Comparison of ENCODE assay signal across 9 mouse cellular contexts in genomic region chr10:41288771-41289415, GRCm38 (mm10). TPM values are rescaled to one million over a fixed set of nuclear protein-coding genes. Genes with fewer than 3 reads are reported as not detected.
DNase-seq lines count a peak whose midpoint lies in the region; ATAC-seq and TF ChIP-seq lines count a peak whose summit lies in the region.
"Had no signal": no experiment of that assay in that cellular context is flagged by ENCODE, and none has a peak within 500 bp of the region (broad histone marks: within the 10 kb centered on the region; RNA-seq: fewer than 3 reads in every experiment).

No protein-coding gene starts in this region.

- peak; percentile 93 for TF ChIP-seq CTCF in forebrain, postnatal 0 days (IDR thresholded peaks at IDR 0.05; ENCODE audit: low read depth)
- peak; percentile 94 for TF ChIP-seq CTCF in layer of hippocampus, adult 2 months (conservative IDR thresholded peaks at IDR 0.05)
- TF ChIP-seq CTCF in lung, adult 2 months (IDR thresholded peaks at IDR 0.05; ENCODE audit: insufficient read depth, low read length): peak; percentile 82
- TF ChIP-seq CTCF in olfactory bulb, adult 2 months (IDR thresholded peaks at IDR 0.05; ENCODE audit: insufficient read depth, low read depth, low read length): peak; percentile 87

- H3K4me2 ChIP-seq in forebrain, postnatal 0 days (ENCODE audit: low read depth): no peak overlapping the region

- H3K4me3 ChIP-seq in forebrain, postnatal 0 days (ENCODE audit: low read depth, low read length): no peak overlapping the region
- peak overlapping the region; percentile 33; the same call in 1 of the 2 replicates for H3K4me3 ChIP-seq in layer of hippocampus, adult 2 months
- H3K4me3 ChIP-seq in lung, adult 2 months (replicated peaks; ENCODE audit: extremely low read depth, low read depth, low read length): no peak overlapping the region
- no peak overlapping the region for H3K4me3 ChIP-seq in olfactory bulb, adult 2 months (ENCODE audit: insufficient read depth, low read depth, low read length)

- no peaks in the 10 kb centered on the region for H3K4me1 ChIP-seq in forebrain, postnatal 0 days (ENCODE audit: insufficient read depth)
- peaks cover 8% of the 10 kb centered on the region for H3K4me1 ChIP-seq in lung, adult 2 months (ENCODE audit: control insufficient read depth, insufficient read depth, low read length)
- H3K4me1 ChIP-seq in olfactory bulb, adult 2 months (ENCODE audit: control insufficient read depth, insufficient read depth, low read length): peaks cover 12% of the 10 kb centered on the region

- 0 out of 2 replicates have a peak, but pooled peaks cover 5% of the 10 kb centered on the region for H3K36me3 ChIP-seq in forebrain, postnatal 0 days (ENCODE audit: insufficient read depth)

- H3K27me3 ChIP-seq in forebrain, postnatal 0 days (ENCODE audit: insufficient read depth, low read length): no peaks in the 10 kb centered on the region

- 30% methylated on average over 16 of the region's 16 CpGs for WGBS in forebrain, postnatal 0 days
- WGBS in lung, adult 2 months: 38% methylated on average over 16 of the region's 16 CpGs
- WGBS in olfactory bulb, adult 2 months: 26% methylated on average over 16 of the region's 16 CpGs

- peak; percentile 96 for ATAC-seq in forebrain, postnatal 0 days

- 0 out of 2 replicates have a peak overlapping the region, but pooled peaks have one; percentile 26 for H3K9ac ChIP-seq in forebrain, postnatal 0 days

- H3K9me3 ChIP-seq in forebrain, postnatal 0 days (ENCODE audit: low read length): no peaks in the 10 kb centered on the region

- no peak for TF ChIP-seq POLR2A in lung, adult 2 months (IDR thresholded peaks at IDR 0.05; ENCODE audit: borderline replicate concordance, extremely low read depth, low read depth, low read length)
- TF ChIP-seq POLR2A in olfactory bulb, adult 2 months (IDR thresholded peaks at IDR 0.05; ENCODE audit: insufficient read depth, low read depth, low read length): no peak

- no peak overlapping the region for H3K27ac ChIP-seq in forebrain, postnatal 0 days (ENCODE audit: low read depth, low read length)
- H3K27ac ChIP-seq in layer of hippocampus, adult 2 months: peak overlapping the region; percentile 61; the same call in 1 of the 2 replicates
- H3K27ac ChIP-seq in olfactory bulb, adult 2 months (ENCODE audit: insufficient read depth, low read depth, low read length): no peak overlapping the region
- H3K27ac ChIP-seq: macrophage had no signal

- DNase-seq in ES-CJ7 (ENCODE audit: low read depth, low spot score): peak; percentile 92
- peak; percentile 75 for DNase-seq in cerebellum, adult 11-12 months
- peak; percentile 94 for DNase-seq in forebrain, postnatal 0 days
- peak; percentile 93 for DNase-seq in heart, postnatal 4 days
- DNase-seq in layer of hippocampus, adult 2 months (ENCODE audit: low spot score in 2 of 2): peak; percentile 82 to 93
- DNase-seq in lung, adult 2 months: peak; percentile 71
- DNase-seq in thymus, adult 18-20 months: peak; percentile 36 to 58

RNA-seq across cellular contexts. Expression of gene Fig4, which starts 14.2 kb away (rescaled TPM):
- 40.4 and 40.5 TPM in 2 replicates for total RNA-seq in forebrain, postnatal 0 days (2014; rRNA removed)
- 36.4 and 36.6 TPM in 2 replicates for polyA plus RNA-seq in forebrain, postnatal 0 days (2015; fragmentation: Nextera tagmentation; extraction: Ambion mirVana)
- total RNA-seq in heart, postnatal 4 days (2021): 10 to 100 TPM; 43.6 to 45.9 TPM
- 10 to 100 TPM; 34.5 to 35.9 TPM for total RNA-seq in layer of hippocampus, adult 2 months (2021)
- 10.8 and 13.6 TPM in 2 replicates for polyA plus RNA-seq in lung, adult 2 months (2012; rRNA removed)
- not detected in 2 replicates for polyA plus RNA-seq in olfactory bulb, adult 2 months (2012; ENCODE audit: insufficient read depth, insufficient read length, low replicate concordance, missing spikeins)

RNA-seq across cellular contexts. Expression of gene Ak9, which starts 14.9 kb away (rescaled TPM):
- 0.31 and 0.48 TPM in 2 replicates for total RNA-seq in forebrain, postnatal 0 days (2014; rRNA removed)
- 0.21 and 0.34 TPM in 2 replicates for polyA plus RNA-seq in forebrain, postnatal 0 days (2015; fragmentation: Nextera tagmentation; extraction: Ambion mirVana)
- total RNA-seq in heart, postnatal 4 days (2021): under 1 TPM in 1 of 2 experiments, not detected in 1; 0.07 TPM
- total RNA-seq in layer of hippocampus, adult 2 months (2021): under 1 TPM; 0.12 to 0.20 TPM
- polyA plus RNA-seq in lung, adult 2 months (2012; rRNA removed): 0.38 and 0.56 TPM in 2 replicates
- polyA plus RNA-seq in olfactory bulb, adult 2 months (2012; ENCODE audit: insufficient read depth, insufficient read length, low replicate concordance, missing spikeins): not detected in 2 replicates
